Comparison of ENCODE assay signal across 9 mouse cellular contexts in the genomic region with DNA sequence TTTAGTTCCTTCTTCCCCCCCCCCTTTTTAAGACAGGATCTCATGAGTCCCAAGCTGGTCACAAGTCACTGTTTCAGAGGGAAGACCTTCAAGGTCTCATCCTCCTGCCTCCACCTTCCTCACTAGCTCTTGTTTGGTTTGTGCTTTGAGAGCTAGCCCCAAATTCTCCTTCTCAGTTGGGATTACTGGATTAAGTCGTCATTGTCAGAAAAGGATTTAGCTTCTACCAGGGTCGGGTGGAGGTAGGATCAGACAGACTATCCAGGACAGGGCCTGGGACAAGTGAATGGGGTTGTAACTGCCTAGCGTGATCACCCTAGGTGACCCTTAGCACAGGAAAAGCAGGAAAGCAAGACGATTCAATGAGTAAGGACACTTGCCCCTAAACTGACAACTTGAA. TPM values are rescaled to one million over a fixed set of nuclear protein-coding genes. Genes with fewer than 3 reads are reported as not detected.
DNase-seq lines count a peak whose midpoint lies in the region; ATAC-seq and TF ChIP-seq lines count a peak whose summit lies in the region.
"Had no signal": no experiment of that assay in that cellular context is flagged by ENCODE, and none has a peak within 500 bp of the region (broad histone marks: within the 10 kb centered on the region; RNA-seq: fewer than 3 reads in every experiment).

No protein-coding gene starts in this region.

- H3K4me1 ChIP-seq in lung, postnatal 0 days (ENCODE audit: insufficient read depth, low read depth, low read length) = peaks cover 5% of the 10 kb centered on the region; the same call in 1 of the 2 replicates
- peaks cover 23% of the 10 kb centered on the region for H3K4me1 ChIP-seq in forebrain, embryonic 12.5 days
- H3K4me1 ChIP-seq in limb, embryonic 13.5 days = peaks cover 22% of the 10 kb centered on the region

- H3K36me3 ChIP-seq in lung, postnatal 0 days (ENCODE audit: insufficient read depth, low read length) = no peaks in the 10 kb centered on the region
- H3K36me3 ChIP-seq in forebrain, embryonic 12.5 days (replicated peaks) = peaks cover 16% of the 10 kb centered on the region; the same call in 1 of the 2 replicates
- peaks cover 23% of the 10 kb centered on the region for H3K36me3 ChIP-seq in limb, embryonic 13.5 days

- no peaks in the 10 kb centered on the region for H3K9me3 ChIP-seq in lung, postnatal 0 days (ENCODE audit: low read length)
- no peaks in the 10 kb centered on the region for H3K9me3 ChIP-seq in forebrain, embryonic 12.5 days
- no peaks in the 10 kb centered on the region for H3K9me3 ChIP-seq in limb, embryonic 13.5 days

- TF ChIP-seq CTCF in lung, postnatal 0 days (IDR thresholded peaks at IDR 0.05) = no peak

- DNase-seq in lung, postnatal 0 days (ENCODE audit: low spot score) = no peak
- no peak for DNase-seq in lung, postnatal 10 days
- peak; percentile 37 for DNase-seq in retina, postnatal 1 day
- no peak for DNase-seq in adrenal gland, postnatal 25 days
- no peak for DNase-seq in urinary bladder, postnatal 10 days (ENCODE audit: low spot score)
- DNase-seq: adrenal gland, adult 8-10 months had no signal

- no peak for TF ChIP-seq EP300 in lung, postnatal 0 days (IDR thresholded peaks at IDR 0.05)

- 0 out of 2 replicates have a peak overlapping the region, but pooled peaks have one; percentile 84 for H3K4me3 ChIP-seq in lung, postnatal 0 days (ENCODE audit: low read depth, low read length)
- peak overlapping the region; percentile 75 for H3K4me3 ChIP-seq in forebrain, embryonic 12.5 days (replicated peaks)
- peak overlapping the region; percentile 92 for H3K4me3 ChIP-seq in limb, embryonic 13.5 days

- no peak for ATAC-seq in lung, postnatal 0 days
- ATAC-seq in forebrain, embryonic 12.5 days (ENCODE audit: low FRiP score) = no peak
- no peak for ATAC-seq in limb, embryonic 13.5 days (ENCODE audit: low FRiP score, low read depth)
- no peak for ATAC-seq in monocyte, adult 5-6 weeks (replicated peaks; ENCODE audit: insufficient number of reproducible peaks, low FRiP score, low TSS enrichment, poor library complexity, severe bottlenecking)

- no peak overlapping the region for H3K27ac ChIP-seq in lung, postnatal 0 days (ENCODE audit: low read length)
- H3K27ac ChIP-seq in forebrain, embryonic 12.5 days = no peak overlapping the region
- no peak overlapping the region for H3K27ac ChIP-seq in limb, embryonic 13.5 days

- no peaks in the 10 kb centered on the region for H3K27me3 ChIP-seq in lung, postnatal 0 days (replicated peaks; ENCODE audit: insufficient read depth, low read length)
- H3K27me3 ChIP-seq in forebrain, embryonic 12.5 days = no peaks in the 10 kb centered on the region
- H3K27me3 ChIP-seq in limb, embryonic 13.5 days = no peaks in the 10 kb centered on the region

- H3K9ac ChIP-seq in lung, postnatal 0 days (replicated peaks; ENCODE audit: low read depth) = no peak overlapping the region
- no peak overlapping the region for H3K9ac ChIP-seq in forebrain, embryonic 12.5 days
- peak overlapping the region; percentile 93 for H3K9ac ChIP-seq in limb, embryonic 13.5 days

- H3K4me2 ChIP-seq in lung, postnatal 0 days (replicated peaks; ENCODE audit: low read depth, low read length) = peak overlapping the region; percentile 80; the same call in 1 of the 2 replicates
- H3K4me2 ChIP-seq in forebrain, embryonic 12.5 days = peak overlapping the region; percentile 81
- H3K4me2 ChIP-seq in limb, embryonic 13.5 days (replicated peaks) = peak overlapping the region; percentile 67

- WGBS in lung, postnatal 0 days = 35% methylated on average over 4 of the region's 4 CpGs
- WGBS in forebrain, embryonic 12.5 days = 37% methylated on average over 4 of the region's 4 CpGs
- WGBS in limb, embryonic 13.5 days = 50% methylated on average over 4 of the region's 4 CpGs

RNA-seq across cellular contexts. Expression of gene Ccdc117, which starts 1.7 kb away (rescaled TPM):
- 13.4 and 13.9 TPM in 2 replicates for polyA plus RNA-seq in lung, postnatal 0 days (2015; fragmentation: Nextera tagmentation; extraction: Ambion mirVana)
- polyA plus RNA-seq in forebrain, embryonic 12.5 days (2016; fragmentation: Nextera tagmentation; extraction: Ambion mirVana) = 27.1 and 28.0 TPM in 2 replicates
- polyA plus RNA-seq in limb, embryonic 13.5 days (2015; fragmentation: Nextera tagmentation; extraction: Ambion mirVana) = 18.9 and 21.7 TPM in 2 replicates
- 45.0 to 57.3 TPM (median 46.3 TPM) in 3 replicates for total RNA-seq in monocyte, adult 5-6 weeks (2017)
- 28.3 and 30.3 TPM in 2 replicates for total RNA-seq in adrenal gland, postnatal 25 days (2021)

RNA-seq across cellular contexts. Expression of gene Xbp1, which starts 19.9 kb away (rescaled TPM):
- 211 and 242 TPM in 2 replicates for polyA plus RNA-seq in lung, postnatal 0 days (2015; fragmentation: Nextera tagmentation; extraction: Ambion mirVana)
- polyA plus RNA-seq in forebrain, embryonic 12.5 days (2016; fragmentation: Nextera tagmentation; extraction: Ambion mirVana) = 100 and 102 TPM in 2 replicates
- polyA plus RNA-seq in limb, embryonic 13.5 days (2015; fragmentation: Nextera tagmentation; extraction: Ambion mirVana) = 155 and 177 TPM in 2 replicates
- 247 to 277 TPM (median 261 TPM) in 3 replicates for total RNA-seq in monocyte, adult 5-6 weeks (2017)
- 139 and 149 TPM in 2 replicates for total RNA-seq in adrenal gland, postnatal 25 days (2021)

RNA-seq across cellular contexts. Expression of gene Ankrd36, which starts 29.2 kb away (rescaled TPM):
- polyA plus RNA-seq in lung, postnatal 0 days (2015; fragmentation: Nextera tagmentation; extraction: Ambion mirVana) = 0.15 TPM in 1 of 2 replicates, not detected in the other
- 0.33 TPM in 1 of 2 replicates, not detected in the other for polyA plus RNA-seq in forebrain, embryonic 12.5 days (2016; fragmentation: Nextera tagmentation; extraction: Ambion mirVana)
- polyA plus RNA-seq in limb, embryonic 13.5 days (2015; fragmentation: Nextera tagmentation; extraction: Ambion mirVana) = 0.10 TPM in 1 of 2 replicates, not detected in the other
- 0.95 to 1.7 TPM in 2 of 3 replicates, not detected in the other for total RNA-seq in monocyte, adult 5-6 weeks (2017)
- not detected in 2 replicates for total RNA-seq in adrenal gland, postnatal 25 days (2021)
- total RNA-seq: adrenal gland, adult 8-10 months had no signal
